Mouse (Mus musculus): ENCODE data around the gene Pofut2. TPM values are rescaled to one million over a fixed set of nuclear protein-coding genes. Genes with fewer than 3 reads are reported as not detected.
"Not testable (repeated sequence)": the region's sequence is repeated elsewhere in the genome, so short reads cannot be mapped to it uniquely, and the experiment has no call there.

Pofut2 gene
- polyA plus RNA-seq, 1 experiment, result 89.9 TPM

- H3K4me3 ChIP-seq, result no peak overlapping the region
- TF ChIP-seq POLR2A (IDR thresholded peaks at IDR 0.05; ENCODE audit: insufficient read length, low read depth) (no peak), TCF12 (IDR thresholded peaks at IDR 0.05; ENCODE audit: insufficient read depth, poor library complexity, severe bottlenecking) (no peak), POLR2AphosphoS2 (IDR thresholded peaks at IDR 0.05; ENCODE audit: insufficient read length, low read depth) (no peak), MYOD1 (IDR thresholded peaks at IDR 0.05; ENCODE audit: control insufficient read depth in 1 of 3, insufficient read length in 2 of 3, low read depth in 2 of 3) (no peak), E2F4 (IDR thresholded peaks at IDR 0.05; ENCODE audit: insufficient read depth) (no peak), CEBPB (IDR thresholded peaks at IDR 0.05; ENCODE audit: insufficient read depth, poor library complexity, severe bottlenecking) (no peak), SRF (IDR thresholded peaks at IDR 0.05; ENCODE audit: control insufficient read depth, insufficient read length, low read depth) (no peak), TCF3 (IDR thresholded peaks at IDR 0.05; ENCODE audit: insufficient read length, low read depth) (no peak), MYOG (IDR thresholded peaks at IDR 0.05; ENCODE audit: control insufficient read depth in 1 of 3, insufficient read depth in 1 of 3, insufficient read length in 2 of 3, low read depth in 2 of 3) (no peak), USF1 (IDR thresholded peaks at IDR 0.05; ENCODE audit: low read depth) (no peak)
- no peaks in the 10 kb centered on the region for H3K27me3 ChIP-seq (ENCODE audit: control insufficient read depth, insufficient read depth, insufficient read length)
- no peak overlapping the region for H3ac ChIP-seq (ENCODE audit: control insufficient read depth, insufficient read length)
- H3K4me2 ChIP-seq (ENCODE audit: low read depth), result no peak overlapping the region
- no peaks in the 10 kb centered on the region for H3K79me2 ChIP-seq (ENCODE audit: control insufficient read depth, insufficient read depth)
- H3K36me3 ChIP-seq (ENCODE audit: control insufficient read depth, insufficient read depth), result peaks cover 33% of the 10 kb centered on the region
Measured at GRCm38 (mm10) chr10:77267027-77267426, 8.0 kb downstream of the Pofut2 start.

GRCm38 (mm10) chr10:77269129-77269528, 10.1 kb downstream of the Pofut2 start:
- peaks cover 28% of the 10 kb centered on the region for H3K36me3 ChIP-seq (ENCODE audit: control insufficient read depth, insufficient read depth)
- no peaks in the 10 kb centered on the region for H3K27me3 ChIP-seq (ENCODE audit: control insufficient read depth, insufficient read depth, insufficient read length)
- no peak overlapping the region for H3K4me2 ChIP-seq (ENCODE audit: low read depth)
- TF ChIP-seq TCF3 (IDR thresholded peaks at IDR 0.05; ENCODE audit: insufficient read length, low read depth) (no peak), TCF12 (IDR thresholded peaks at IDR 0.05; ENCODE audit: insufficient read depth, poor library complexity, severe bottlenecking) (no peak), USF1 (IDR thresholded peaks at IDR 0.05; ENCODE audit: low read depth) (no peak), E2F4 (IDR thresholded peaks at IDR 0.05; ENCODE audit: insufficient read depth) (no peak), MYOD1 (IDR thresholded peaks at IDR 0.05; ENCODE audit: control insufficient read depth in 1 of 3, insufficient read length in 2 of 3, low read depth in 2 of 3) (no peak), SRF (IDR thresholded peaks at IDR 0.05; ENCODE audit: control insufficient read depth, insufficient read length, low read depth) (no peak), CEBPB (IDR thresholded peaks at IDR 0.05; ENCODE audit: insufficient read depth, poor library complexity, severe bottlenecking) (no peak), MYOG (IDR thresholded peaks at IDR 0.05; ENCODE audit: control insufficient read depth in 1 of 3, insufficient read depth in 1 of 3, insufficient read length in 2 of 3, low read depth in 2 of 3) (no peak), POLR2A (IDR thresholded peaks at IDR 0.05; ENCODE audit: insufficient read length, low read depth) (no peak), REST (IDR thresholded peaks at IDR 0.05; ENCODE audit: insufficient read depth, insufficient read length) (no peak), MAX (IDR thresholded peaks at IDR 0.05; ENCODE audit: low read depth) (no peak), POLR2AphosphoS2 (IDR thresholded peaks at IDR 0.05; ENCODE audit: insufficient read length, low read depth) (no peak)
- no peak overlapping the region for H3ac ChIP-seq (ENCODE audit: control insufficient read depth, insufficient read length)
- H3K79me2 ChIP-seq (ENCODE audit: control insufficient read depth, insufficient read depth), result no peaks in the 10 kb centered on the region
- no peak overlapping the region for H3K4me3 ChIP-seq

- Histone ChIP-seq H3K27me3 (ENCODE audit: control insufficient read depth, insufficient read depth, insufficient read length) (no peaks in the 10 kb centered on the region), H3K36me3 (ENCODE audit: control insufficient read depth, insufficient read depth) (peaks cover 6% of the 10 kb centered on the region), H3K4me3 (no peak overlapping the region), H3K79me2 (ENCODE audit: control insufficient read depth, insufficient read depth) (no peaks in the 10 kb centered on the region), H3ac (ENCODE audit: control insufficient read depth, insufficient read length) (no peak overlapping the region), H3K4me2 (ENCODE audit: low read depth) (no peak overlapping the region)
- TF ChIP-seq TCF12 (IDR thresholded peaks at IDR 0.05; ENCODE audit: insufficient read depth, poor library complexity, severe bottlenecking) (no peak), POLR2A (IDR thresholded peaks at IDR 0.05; ENCODE audit: insufficient read length, low read depth) (no peak), E2F4 (IDR thresholded peaks at IDR 0.05; ENCODE audit: insufficient read depth) (no peak), POLR2AphosphoS2 (IDR thresholded peaks at IDR 0.05; ENCODE audit: insufficient read length, low read depth) (no peak), SRF (IDR thresholded peaks at IDR 0.05; ENCODE audit: control insufficient read depth, insufficient read length, low read depth) (no peak), REST (IDR thresholded peaks at IDR 0.05; ENCODE audit: insufficient read depth, insufficient read length) (no peak), MYOG (IDR thresholded peaks at IDR 0.05; ENCODE audit: control insufficient read depth in 1 of 3, insufficient read depth in 1 of 3, insufficient read length in 2 of 3, low read depth in 2 of 3) (no peak), TCF3 (IDR thresholded peaks at IDR 0.05; ENCODE audit: insufficient read length, low read depth) (no peak), USF1 (IDR thresholded peaks at IDR 0.05; ENCODE audit: low read depth) (no peak), CEBPB (IDR thresholded peaks at IDR 0.05; ENCODE audit: insufficient read depth, poor library complexity, severe bottlenecking) (no peak)
Measured at GRCm38 (mm10) chr10:77272980-77273730, 14.1 kb downstream of the Pofut2 start.

- Histone ChIP-seq H3K36me3 (ENCODE audit: control insufficient read depth, insufficient read depth) (peaks cover 5% of the 10 kb centered on the region), H3K79me2 (ENCODE audit: control insufficient read depth, insufficient read depth) (no peaks in the 10 kb centered on the region), H3K4me2 (ENCODE audit: low read depth) (no peak overlapping the region), H3K4me3 (no peak overlapping the region), H3K27me3 (ENCODE audit: control insufficient read depth, insufficient read depth, insufficient read length) (no peaks in the 10 kb centered on the region), H3ac (ENCODE audit: control insufficient read depth, insufficient read length) (no peak overlapping the region)
- TF ChIP-seq MAX (IDR thresholded peaks at IDR 0.05; ENCODE audit: low read depth) (no peak), POLR2AphosphoS2 (IDR thresholded peaks at IDR 0.05; ENCODE audit: insufficient read length, low read depth) (no peak)
Measured at GRCm38 (mm10) chr10:77273798-77274197, 14.8 kb downstream of the Pofut2 start.

GRCm38 (mm10) chr10:77282085-77282484, 23.1 kb downstream of the Pofut2 start:
- not testable (repeated sequence) for H3K4me3 ChIP-seq; H3K36me3 ChIP-seq (ENCODE audit: control insufficient read depth, insufficient read depth); H3K4me2 ChIP-seq (ENCODE audit: low read depth); H3K79me2 ChIP-seq (ENCODE audit: control insufficient read depth, insufficient read depth); H3ac ChIP-seq (ENCODE audit: control insufficient read depth, insufficient read length); H3K27me3 ChIP-seq (ENCODE audit: control insufficient read depth, insufficient read depth, insufficient read length)
